Mouse (Mus musculus): ENCODE results near the gene Pnpo.

GRCm38 (mm10) chr11:96980021-96980420 lies 36.2 kb upstream of the Pnpo start:
- TF ChIP-seq USF1 (IDR thresholded peaks at IDR 0.05; ENCODE audit: low read depth) (no peak), POLR2A (IDR thresholded peaks at IDR 0.05; ENCODE audit: insufficient read length, low read depth) (no peak), MAX (IDR thresholded peaks at IDR 0.05; ENCODE audit: low read depth) (no peak), POLR2AphosphoS2 (IDR thresholded peaks at IDR 0.05; ENCODE audit: insufficient read length, low read depth) (no peak), CEBPB (IDR thresholded peaks at IDR 0.05; ENCODE audit: insufficient read depth, poor library complexity, severe bottlenecking) (no peak), MYOD1 (IDR thresholded peaks at IDR 0.05; ENCODE audit: control insufficient read depth in 1 of 3, insufficient read length in 2 of 3, low read depth in 2 of 3) (no peak), E2F4 (IDR thresholded peaks at IDR 0.05; ENCODE audit: insufficient read depth) (no peak), TCF12 (IDR thresholded peaks at IDR 0.05; ENCODE audit: insufficient read depth, poor library complexity, severe bottlenecking) (no peak), SRF (IDR thresholded peaks at IDR 0.05; ENCODE audit: control insufficient read depth, insufficient read length, low read depth) (no peak), MYOG (IDR thresholded peaks at IDR 0.05; ENCODE audit: control insufficient read depth in 1 of 3, insufficient read depth in 1 of 3, insufficient read length in 2 of 3, low read depth in 2 of 3) (no peak), TCF3 (IDR thresholded peaks at IDR 0.05; ENCODE audit: insufficient read length, low read depth) (no peak), REST (IDR thresholded peaks at IDR 0.05; ENCODE audit: insufficient read depth, insufficient read length) (no peak)
